Mouse (Mus musculus): ENCODE results near the gene Adamtsl5. TPM values are rescaled to one million over a fixed set of nuclear protein-coding genes. Genes with fewer than 3 reads are reported as not detected.

Adamtsl5 gene
- polyA plus RNA-seq, 1 experiment from 2014 or later = 5.8 TPM

DNA sequence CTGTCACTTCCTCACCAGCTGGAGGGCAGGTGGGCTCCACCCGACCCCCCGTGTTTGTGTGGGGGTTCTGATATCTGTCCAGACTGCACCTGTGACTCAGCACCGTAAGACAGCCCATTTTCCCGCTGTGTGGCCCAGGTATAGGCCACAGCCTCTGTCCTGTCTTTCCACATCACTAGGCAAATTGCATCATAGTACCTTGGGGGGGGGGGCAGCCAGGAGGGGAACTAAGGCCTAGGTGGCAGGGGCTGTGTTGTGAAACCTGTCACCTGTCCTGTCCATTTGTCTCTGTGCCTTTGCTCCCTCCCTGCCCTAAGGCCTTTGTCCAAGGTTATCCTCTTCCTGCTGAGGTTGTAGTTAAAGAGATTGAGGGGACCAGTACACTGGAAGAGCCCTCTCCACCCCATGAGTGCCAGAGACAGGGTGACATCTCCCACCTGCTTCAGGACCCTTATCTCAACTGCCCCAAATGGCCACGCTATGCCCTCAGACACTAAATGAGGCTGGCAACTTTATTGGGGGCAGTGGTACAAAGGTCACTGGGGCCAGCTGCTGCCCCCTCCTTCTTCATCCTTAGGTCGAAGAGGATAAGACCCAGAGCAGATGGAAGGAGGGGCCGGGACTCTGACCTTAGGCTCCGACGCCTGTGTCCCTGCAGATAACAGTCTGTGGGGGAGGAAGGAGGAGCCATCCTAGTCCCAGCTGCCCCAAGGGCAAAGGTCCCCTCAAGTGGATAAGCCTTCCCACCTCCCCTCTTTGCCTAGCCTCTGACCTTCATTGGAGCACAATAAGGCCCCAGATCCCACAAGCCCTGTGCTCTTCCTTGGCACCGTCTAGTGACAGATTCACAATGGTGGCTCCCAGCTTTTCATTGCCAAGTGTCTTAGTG is 16.3 kb downstream of the Adamtsl5 start:
- H3K27me3 ChIP-seq (replicated peaks; ENCODE audit: control insufficient read depth, insufficient read depth, low read length) = no peaks in the 10 kb centered on the region

GRCm38 (mm10) chr10:80330888-80331287 is 17.3 kb downstream of the Adamtsl5 start:
- WGBS = 59% methylated on average over 2 of the region's 2 CpGs
- H3K4me1 ChIP-seq (ENCODE audit: control insufficient read depth, insufficient read depth, low read length) = peaks cover 3% of the 10 kb centered on the region
- H3K4me2 ChIP-seq (ENCODE audit: low read depth, low read length) = peak overlapping the region; percentile 97; the same call in 1 of the 2 replicates
- DNase-seq (ENCODE audit: low spot score) = no peak
- no peaks in the 10 kb centered on the region for H3K9me3 ChIP-seq (ENCODE audit: control insufficient read depth, low read length)
- no peak overlapping the region for H3K9ac ChIP-seq (ENCODE audit: low read depth, low read length)
- no peak for ATAC-seq (ENCODE audit: low read depth)
- no peaks in the 10 kb centered on the region for H3K27me3 ChIP-seq (replicated peaks; ENCODE audit: control insufficient read depth, insufficient read depth, low read length)
- H3K27ac ChIP-seq (replicated peaks; ENCODE audit: low read depth, low read length) = no peak overlapping the region
- no peak overlapping the region for H3K4me3 ChIP-seq (ENCODE audit: low read depth, low read length)
- no peaks in the 10 kb centered on the region for H3K36me3 ChIP-seq (ENCODE audit: control insufficient read depth, insufficient read depth, low read length)

More for the DNA sequence above, 16.3 kb downstream of the Adamtsl5 start:
- 52% methylated on average over 9 of the region's 10 CpGs for WGBS
- Histone ChIP-seq H3K4me1 (ENCODE audit: control insufficient read depth, insufficient read depth, low read length) (peaks cover 3% of the 10 kb centered on the region), H3K27ac (replicated peaks; ENCODE audit: low read depth, low read length) (no peak overlapping the region), H3K9me3 (ENCODE audit: control insufficient read depth, low read length) (no peaks in the 10 kb centered on the region), H3K4me2 (ENCODE audit: low read depth, low read length) (no peak overlapping the region), H3K9ac (ENCODE audit: low read depth, low read length) (no peak overlapping the region), H3K4me3 (ENCODE audit: low read depth, low read length) (no peak overlapping the region), H3K36me3 (ENCODE audit: control insufficient read depth, insufficient read depth, low read length) (no peaks in the 10 kb centered on the region)
- DNase-seq (ENCODE audit: low spot score) (no peak), ATAC-seq (ENCODE audit: low read depth) (no peak)

- Histone ChIP-seq H3K4me3 (ENCODE audit: low read depth, low read length) (peak overlapping the region; percentile 50), H3K4me1 (ENCODE audit: control insufficient read depth, insufficient read depth, low read length) (peaks cover 3% of the 10 kb centered on the region), H3K27me3 (replicated peaks; ENCODE audit: control insufficient read depth, insufficient read depth, low read length) (no peaks in the 10 kb centered on the region), H3K9me3 (ENCODE audit: control insufficient read depth, low read length) (no peaks in the 10 kb centered on the region), H3K27ac (replicated peaks; ENCODE audit: low read depth, low read length) (no peak overlapping the region), H3K4me2 (ENCODE audit: low read depth, low read length) (peak overlapping the region; percentile 97), H3K9ac (ENCODE audit: low read depth, low read length) (peak overlapping the region; percentile 59), H3K36me3 (ENCODE audit: control insufficient read depth, insufficient read depth, low read length) (no peaks in the 10 kb centered on the region)
- no peak for DNase-seq (ENCODE audit: low spot score)
- WGBS = 2% methylated on average over 16 of the region's 41 CpGs
- no peak; the same call in 1 of the 2 replicates for ATAC-seq (ENCODE audit: low read depth)
These were observed 18.1 kb downstream of the Adamtsl5 start for GRCm38 (mm10) chr10:80330084-80330483.

DNA sequence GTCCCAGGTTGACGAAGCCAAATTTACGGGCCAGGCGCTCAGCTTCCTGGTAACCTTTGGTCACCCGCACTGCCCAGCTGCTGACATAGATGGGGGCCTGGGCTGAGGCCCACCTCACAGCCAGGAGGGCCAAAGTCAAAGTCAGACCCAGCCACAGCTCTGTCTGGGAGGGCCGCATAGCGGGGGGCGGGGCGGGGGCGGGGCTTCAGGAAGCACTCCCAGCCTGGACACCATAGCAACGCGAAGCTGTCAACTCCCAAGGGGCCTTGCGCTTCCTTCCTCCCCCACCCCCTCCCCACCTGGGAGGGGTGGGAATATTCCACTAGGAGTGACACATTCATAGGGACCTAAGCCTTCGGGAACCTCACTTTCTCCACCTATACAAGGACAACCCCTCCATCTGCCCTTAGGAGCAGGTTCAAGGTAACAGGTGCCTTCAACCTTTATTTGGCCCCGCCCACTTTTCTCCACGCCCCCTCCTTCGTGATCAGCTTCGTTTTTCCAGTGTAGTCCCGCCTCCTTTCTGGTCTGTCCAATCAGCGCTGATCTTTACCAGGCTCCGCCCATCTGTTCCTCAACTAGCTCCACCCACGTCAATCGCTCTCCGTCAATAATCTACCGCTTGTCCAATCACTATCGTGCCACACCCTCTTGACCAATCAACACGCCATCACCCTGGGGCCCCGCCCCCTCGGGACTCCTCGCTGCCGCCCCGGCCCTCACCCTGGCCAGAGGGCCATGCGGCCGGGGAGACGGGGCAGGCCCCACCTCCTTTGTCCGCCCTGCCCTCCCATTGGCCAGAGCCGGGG is 18.7 kb downstream of the Adamtsl5 start, which contains the start of the genes Pcsk4 and Reep6:
Gene Pcsk4, minus strand, starts transcription at position 226 of the 809 bp plus-strand sequence.
Gene Reep6, plus strand, starts transcription at position 681 of the 809 bp plus-strand sequence.
- 4% methylated on average over 27 of the region's 36 CpGs for WGBS
- Histone ChIP-seq H3K4me2 (ENCODE audit: low read depth, low read length) (peak within 1 kb of the TSS; percentile 97), H3K27me3 (replicated peaks; ENCODE audit: control insufficient read depth, insufficient read depth, low read length) (no peaks in the 10 kb centered on the region), H3K9me3 (ENCODE audit: control insufficient read depth, low read length) (no peaks in the 10 kb centered on the region), H3K9ac (ENCODE audit: low read depth, low read length) (peak within 1 kb of the TSS; percentile 59), H3K4me3 (ENCODE audit: low read depth, low read length) (peak within 1 kb of the TSS; percentile 50), H3K4me1 (ENCODE audit: control insufficient read depth, insufficient read depth, low read length) (peaks cover 3% of the 10 kb centered on the region), H3K27ac (replicated peaks; ENCODE audit: low read depth, low read length) (no peak within 1 kb of the TSS), H3K36me3 (ENCODE audit: control insufficient read depth, insufficient read depth, low read length) (no peaks in the 10 kb centered on the region)
- ATAC-seq (ENCODE audit: low read depth) (peak; percentile 93), DNase-seq (ENCODE audit: low spot score) (peak; percentile 97)

DNA sequence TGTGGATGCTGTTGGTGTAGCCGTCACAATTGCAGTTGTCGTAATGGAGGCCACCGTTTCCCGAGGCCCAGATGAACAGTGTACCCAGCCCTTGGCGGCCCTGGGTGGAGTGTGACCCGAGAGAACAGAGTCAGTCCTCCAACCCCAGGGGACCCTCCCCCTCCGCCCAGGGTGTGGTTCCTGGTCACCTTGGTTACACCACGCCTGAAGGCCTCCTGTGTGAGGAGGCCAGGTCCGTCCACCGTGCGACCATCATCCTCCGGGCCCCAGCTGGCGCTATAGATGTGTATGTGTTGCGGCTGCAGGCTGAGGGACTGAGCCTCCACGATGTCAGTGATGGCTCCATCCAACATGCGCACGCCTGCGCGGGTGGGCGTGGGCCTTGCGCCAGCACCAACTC is 23.2 kb downstream of the Adamtsl5 start:
- Histone ChIP-seq H3K9ac (ENCODE audit: low read depth, low read length) (no peak overlapping the region), H3K4me3 (ENCODE audit: low read depth, low read length) (no peak overlapping the region), H3K9me3 (ENCODE audit: control insufficient read depth, low read length) (no peaks in the 10 kb centered on the region), H3K36me3 (ENCODE audit: control insufficient read depth, insufficient read depth, low read length) (no peaks in the 10 kb centered on the region), H3K27ac (replicated peaks; ENCODE audit: low read depth, low read length) (no peak overlapping the region), H3K4me1 (ENCODE audit: control insufficient read depth, insufficient read depth, low read length) (peaks cover 8% of the 10 kb centered on the region), H3K4me2 (ENCODE audit: low read depth, low read length) (no peak overlapping the region), H3K27me3 (replicated peaks; ENCODE audit: control insufficient read depth, insufficient read depth, low read length) (no peaks in the 10 kb centered on the region)
- DNase-seq (ENCODE audit: low spot score) (no peak), ATAC-seq (ENCODE audit: low read depth) (no peak)
- 84% methylated on average over 21 of the region's 21 CpGs for WGBS

- Histone ChIP-seq H3K4me1 (ENCODE audit: control insufficient read depth, insufficient read depth, low read length) (peaks cover 9% of the 10 kb centered on the region), H3K36me3 (ENCODE audit: control insufficient read depth, insufficient read depth, low read length) (no peaks in the 10 kb centered on the region), H3K27ac (replicated peaks; ENCODE audit: low read depth, low read length) (no peak overlapping the region), H3K9me3 (ENCODE audit: control insufficient read depth, low read length) (no peaks in the 10 kb centered on the region), H3K4me2 (ENCODE audit: low read depth, low read length) (peak overlapping the region; percentile 98), H3K9ac (ENCODE audit: low read depth, low read length) (no peak overlapping the region), H3K4me3 (ENCODE audit: low read depth, low read length) (peak overlapping the region; percentile 62), H3K27me3 (replicated peaks; ENCODE audit: control insufficient read depth, insufficient read depth, low read length) (no peaks in the 10 kb centered on the region)
- no peak for DNase-seq (ENCODE audit: low spot score)
- WGBS = 68% methylated on average over 17 of the region's 17 CpGs
- ATAC-seq (ENCODE audit: low read depth) = no peak
These were observed 23.8 kb downstream of the Adamtsl5 start for GRCm38 (mm10) chr10:80324120-80325037.

DNA sequence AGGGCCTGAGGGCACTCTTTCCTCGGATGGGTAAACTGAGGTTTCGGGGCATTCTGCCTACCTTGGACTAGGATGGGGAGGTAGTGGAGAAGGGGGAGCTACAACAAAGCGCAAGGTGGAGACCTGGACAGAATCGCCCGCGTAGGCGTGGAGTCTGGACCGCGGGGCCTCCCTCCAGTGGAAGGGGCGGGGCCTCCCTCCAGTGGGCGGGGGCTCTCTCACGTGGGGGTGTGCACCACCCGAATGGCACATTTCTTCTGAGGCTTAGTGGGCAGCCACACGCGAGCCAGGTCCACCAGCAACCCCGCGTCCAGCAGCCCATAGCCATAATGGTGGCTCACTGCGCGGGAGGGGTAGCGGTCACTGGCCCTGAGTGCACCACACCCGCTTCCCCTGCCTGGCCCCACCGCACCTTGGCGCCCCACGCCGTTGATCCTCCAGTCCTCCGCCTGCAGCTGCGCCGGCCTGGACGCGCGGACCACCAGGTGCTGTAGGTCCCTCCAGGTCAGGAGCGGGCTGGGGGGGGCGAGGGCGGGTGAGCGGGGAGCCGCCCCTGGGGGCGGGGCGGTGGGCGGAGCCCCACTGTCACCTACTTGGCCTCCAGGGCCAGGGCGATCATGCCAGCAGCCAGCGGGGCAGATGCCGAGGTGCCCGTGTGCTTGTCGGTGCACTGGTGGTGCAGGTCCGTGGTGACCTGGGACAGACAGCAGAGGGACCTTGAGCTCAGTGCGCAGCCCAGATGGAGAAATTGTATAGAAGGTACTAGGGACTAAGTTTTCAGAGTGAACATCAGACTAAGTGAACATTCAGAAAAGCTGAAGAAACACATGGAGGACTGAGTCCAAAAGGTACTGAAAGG is 24.7 kb downstream of the Adamtsl5 start:
- peak overlapping the region; percentile 98 for H3K4me2 ChIP-seq (ENCODE audit: low read depth, low read length)
- H3K9me3 ChIP-seq (ENCODE audit: control insufficient read depth, low read length) = no peaks in the 10 kb centered on the region
- peak overlapping the region; percentile 62 for H3K4me3 ChIP-seq (ENCODE audit: low read depth, low read length)
- ATAC-seq (ENCODE audit: low read depth) (peak; percentile 49), DNase-seq (ENCODE audit: low spot score) (peak; percentile 30)
- H3K27me3 ChIP-seq (replicated peaks; ENCODE audit: control insufficient read depth, insufficient read depth, low read length) = no peaks in the 10 kb centered on the region
- H3K4me1 ChIP-seq (ENCODE audit: control insufficient read depth, insufficient read depth, low read length) = peaks cover 8% of the 10 kb centered on the region
- WGBS = under 1% methylated on average over 28 of the region's 46 CpGs
- peak overlapping the region; percentile 68 for H3K9ac ChIP-seq (ENCODE audit: low read depth, low read length)
- H3K27ac ChIP-seq (replicated peaks; ENCODE audit: low read depth, low read length) = no peak overlapping the region
- H3K36me3 ChIP-seq (ENCODE audit: control insufficient read depth, insufficient read depth, low read length) = peaks cover 7% of the 10 kb centered on the region; the same call in 1 of the 2 replicates

All from embryonic facial prominence, embryonic 14.5 days (tissue).